13 mouse cellular contexts compared by ENCODE assay signal in genomic region chr13:58629365-58630050, GRCm38 (mm10). TPM values are rescaled to one million over a fixed set of nuclear protein-coding genes. Genes with fewer than 3 reads are reported as not detected.
A peak's percentile ranks its signal among the peaks of the same experiment; 100 is the strongest.
DNase-seq lines count a peak whose midpoint lies in the region; ATAC-seq and TF ChIP-seq lines count a peak whose summit lies in the region.
"Had no signal": no experiment of that assay in that cellular context is flagged by ENCODE, and none has a peak within 500 bp of the region (broad histone marks: within the 10 kb centered on the region; RNA-seq: fewer than 3 reads in every experiment).

No protein-coding gene starts in this region.

- peaks cover 27% of the 10 kb centered on the region for H3K4me1 ChIP-seq in forebrain, embryonic 10.5 days
- H3K4me1 ChIP-seq in forebrain, postnatal 0 days (ENCODE audit: insufficient read depth): no peaks in the 10 kb centered on the region
- H3K4me1 ChIP-seq in midbrain, embryonic 10.5 days: peaks cover 25% of the 10 kb centered on the region

- H3K9ac ChIP-seq in forebrain, postnatal 0 days: no peak overlapping the region; the same call in 1 of the 2 replicates
- H3K9ac ChIP-seq: stomach, embryonic 15.5 days had no signal

- H3K36me3 ChIP-seq in forebrain, embryonic 10.5 days (replicated peaks): no peaks in the 10 kb centered on the region
- no peaks in the 10 kb centered on the region for H3K36me3 ChIP-seq in forebrain, postnatal 0 days (ENCODE audit: insufficient read depth)
- H3K36me3 ChIP-seq in midbrain, embryonic 10.5 days: no peaks in the 10 kb centered on the region
- H3K36me3 ChIP-seq: stomach, embryonic 15.5 days had no signal

- 26% methylated on average over 13 of the region's 13 CpGs for WGBS in forebrain, embryonic 10.5 days
- WGBS in forebrain, postnatal 0 days: 26% methylated on average over 13 of the region's 13 CpGs
- WGBS in midbrain, embryonic 10.5 days: 26% methylated on average over 13 of the region's 13 CpGs

- H3K4me2 ChIP-seq in forebrain, postnatal 0 days (ENCODE audit: low read depth): no peak overlapping the region
- H3K4me2 ChIP-seq: stomach, embryonic 15.5 days had no signal

- H3K27ac ChIP-seq in forebrain, embryonic 10.5 days: peak overlapping the region; percentile 44; the same call in 1 of the 2 replicates
- H3K27ac ChIP-seq in forebrain, postnatal 0 days (ENCODE audit: low read depth, low read length): no peak overlapping the region
- H3K27ac ChIP-seq in midbrain, embryonic 10.5 days (replicated peaks): peak overlapping the region; percentile 52; the same call in 1 of the 2 replicates
- H3K27ac ChIP-seq: stomach, embryonic 15.5 days had no signal

- peak overlapping the region; percentile 39 for H3K4me3 ChIP-seq in forebrain, embryonic 10.5 days
- no peak overlapping the region for H3K4me3 ChIP-seq in forebrain, postnatal 0 days (ENCODE audit: low read depth, low read length)
- peak overlapping the region; percentile 47 for H3K4me3 ChIP-seq in midbrain, embryonic 10.5 days
- H3K4me3 ChIP-seq: stomach, embryonic 15.5 days had no signal

- DNase-seq in forebrain, embryonic 10.5 days (ENCODE audit: extremely low spot score, low spot score): peak; percentile 37
- no peak for DNase-seq in forebrain, postnatal 0 days
- peak; percentile 53 for DNase-seq in R1 (ENCODE audit: low read depth, low spot score)
- peak; percentile 49 for DNase-seq in midbrain, embryonic 10.5 days (ENCODE audit: low spot score)
- no peak for DNase-seq in frontal cortex, postnatal 14 days (ENCODE audit: low spot score in 2 of 2)
- DNase-seq in spleen, adult 12 weeks (ENCODE audit: low spot score): no peak
- no peak for DNase-seq in urinary bladder, adult 2 months (ENCODE audit: low spot score)
- DNase-seq: heart, adult 11 months; kidney, postnatal 4 days; liver had no signal

- no peaks in the 10 kb centered on the region for H3K9me3 ChIP-seq in forebrain, embryonic 10.5 days
- H3K9me3 ChIP-seq in forebrain, postnatal 0 days (ENCODE audit: low read length): no peaks in the 10 kb centered on the region
- no peaks in the 10 kb centered on the region for H3K9me3 ChIP-seq in midbrain, embryonic 10.5 days (replicated peaks)
- H3K9me3 ChIP-seq: stomach, embryonic 15.5 days had no signal

- ATAC-seq in forebrain, postnatal 0 days: no peak
- peak; percentile 55 for ATAC-seq in granulocyte monocyte progenitor cell, adult 5-6 weeks (replicated peaks; ENCODE audit: poor library complexity, severe bottlenecking)

- TF ChIP-seq CTCF in forebrain, postnatal 0 days (IDR thresholded peaks at IDR 0.05; ENCODE audit: low read depth): no peak

- H3K27me3 ChIP-seq in forebrain, embryonic 10.5 days (ENCODE audit: poor library complexity, severe bottlenecking): peaks cover 17% of the 10 kb centered on the region
- no peaks in the 10 kb centered on the region; the same call in 1 of the 2 replicates for H3K27me3 ChIP-seq in forebrain, postnatal 0 days (ENCODE audit: insufficient read depth, low read length)
- H3K27me3 ChIP-seq in midbrain, embryonic 10.5 days (ENCODE audit: low read depth, poor library complexity, severe bottlenecking): peaks cover 15% of the 10 kb centered on the region
- H3K27me3 ChIP-seq: stomach, embryonic 15.5 days had no signal

RNA-seq across cellular contexts. Expression of gene Slc28a3, which starts 18.8 kb away (rescaled TPM):
- polyA plus RNA-seq in forebrain, embryonic 10.5 days (2016; fragmentation: Nextera tagmentation; extraction: Ambion mirVana): 0.06 TPM in 1 of 2 replicates, not detected in the other
- 0.05 and 0.08 TPM in 2 replicates for total RNA-seq in forebrain, postnatal 0 days (2014; rRNA removed)
- polyA plus RNA-seq in forebrain, postnatal 0 days (2015; fragmentation: Nextera tagmentation; extraction: Ambion mirVana): 0.04 and 0.11 TPM in 2 replicates
- total RNA-seq in granulocyte monocyte progenitor cell, adult 5-6 weeks (2014; fragmentation: Nextera tagmentation): not detected in 2 replicates
- not detected in 2 replicates for total RNA-seq in granulocyte monocyte progenitor cell, adult 5-6 weeks (2017)
- not detected in 2 replicates for polyA plus RNA-seq in midbrain, embryonic 10.5 days (2016; fragmentation: Nextera tagmentation; extraction: Ambion mirVana)
- 0.06 and 0.07 TPM in 2 replicates for polyA plus RNA-seq in urinary bladder, adult 2 months (2012; rRNA removed)
- total RNA-seq: common myeloid progenitor, adult 5-6 weeks had no signal

Comparison
In these comparisons a context has a peak if more than half of its experiments do, and no peak if none do; other contexts are left out.
1. DNase-seq: peak in forebrain, embryonic 10.5 days (single experiment), R1 (single experiment) and midbrain, embryonic 10.5 days (single experiment); none in forebrain, postnatal 0 days (single experiment), frontal cortex, postnatal 14 days (0 of 2), spleen, adult 12 weeks (single experiment) and urinary bladder, adult 2 months (single experiment).